ENCODE assay signal across 8 mouse cellular contexts in the genomic region with DNA sequence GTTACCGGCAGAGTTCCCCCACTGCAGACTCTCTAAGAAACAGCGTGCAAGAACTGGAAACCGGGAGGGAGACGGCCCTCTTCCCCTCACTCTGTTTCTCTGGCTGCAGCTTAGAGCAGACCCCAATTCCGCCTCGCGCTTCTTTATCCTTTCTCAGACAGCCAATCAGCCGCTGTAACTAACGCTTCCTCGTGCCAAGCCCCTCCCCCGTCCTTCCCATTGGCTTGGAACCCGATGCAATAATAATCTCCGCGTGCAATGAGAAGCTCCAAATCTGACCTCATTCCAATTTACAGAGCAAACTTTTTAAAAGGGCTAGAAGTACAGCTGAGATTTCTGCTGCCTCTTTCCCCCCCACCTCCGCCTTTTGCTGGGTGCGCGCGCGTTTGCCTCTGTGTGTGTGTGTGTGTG. TPM values are rescaled to one million over a fixed set of nuclear protein-coding genes. Genes with fewer than 3 reads are reported as not detected.
DNase-seq lines count a peak whose midpoint lies in the region; ATAC-seq lines count a peak whose summit lies in the region.

Sox4 (minus strand) TSS at position 133 of the 411 bp plus-strand sequence.

- no peaks in the 10 kb centered on the region for H3K27me3 ChIP-seq in intestine, embryonic 14.5 days (replicated peaks; ENCODE audit: control insufficient read depth, insufficient read depth, low read length)

- H3K9me3 ChIP-seq in intestine, embryonic 14.5 days (ENCODE audit: control insufficient read depth, low read length): no peaks in the 10 kb centered on the region

- H3K4me1 ChIP-seq in intestine, embryonic 14.5 days (replicated peaks; ENCODE audit: control insufficient read depth, insufficient read depth, low read length): peaks cover 2% of the 10 kb centered on the region

- peak; percentile 83 to 91 for DNase-seq in adrenal gland, adult 18-20 months (ENCODE audit: low spot score in 2 of 2)
- peak; percentile 99 for DNase-seq in embryo, embryonic 10.5 days (ENCODE audit: low spot score)
- peak; percentile 91 to 94 for DNase-seq in gastrocnemius, postnatal 36 days
- peak; percentile 98 for DNase-seq in intestine, embryonic 14.5 days (ENCODE audit: low spot score)
- peak; percentile 98 to 99 for DNase-seq in left cerebral cortex, postnatal 10 days (ENCODE audit: extremely low spot score in 1 of 2, low spot score in 2 of 2)
- DNase-seq in right cerebral cortex, postnatal 25 days: peak; percentile 91
- peak; percentile 93 to 95 for DNase-seq in urinary bladder, postnatal 36 days (ENCODE audit: low spot score in 2 of 2)

- H3K4me2 ChIP-seq in intestine, embryonic 14.5 days (ENCODE audit: low read length): peak within 1 kb of the TSS; percentile 55

- peak within 1 kb of the TSS; percentile 100 for H3K9ac ChIP-seq in intestine, embryonic 14.5 days (ENCODE audit: low read length)

- intact Hi-C loops in gastrocnemius, postnatal 36 days (cut with DNase I): loop anchor here (5.0 kb wide), 1 partner anchor 196 kb away; no protein-coding TSS in a partner anchor
- intact Hi-C loops in left cerebral cortex, postnatal 10 days (cut with DNase I): loop anchor here (5.0 kb wide), 1 partner anchor 181 kb away; no protein-coding TSS in a partner anchor

- H3K4me3 ChIP-seq in intestine, embryonic 14.5 days (ENCODE audit: low read depth, low read length): peak within 1 kb of the TSS; percentile 92

- H3K36me3 ChIP-seq in intestine, embryonic 14.5 days (ENCODE audit: control insufficient read depth, insufficient read depth, low read length): 0 out of 2 replicates have a peak, but pooled peaks cover 3% of the 10 kb centered on the region

- under 1% methylated on average over 19 of the region's 19 CpGs for WGBS in intestine, embryonic 14.5 days

- peak; percentile 87 for ATAC-seq in intestine, embryonic 14.5 days (replicated peaks; ENCODE audit: low FRiP score, low TSS enrichment, low read depth)
- peak; percentile 61 for ATAC-seq in megakaryocyte progenitor cell, adult 5-6 weeks (replicated peaks; ENCODE audit: poor library complexity)

- peak within 1 kb of the TSS; percentile 100 for H3K27ac ChIP-seq in intestine, embryonic 14.5 days (ENCODE audit: low read depth)

RNA-seq across cellular contexts. Expression of gene Sox4, which starts in this region (rescaled TPM):
- total RNA-seq in adrenal gland, adult 18-20 months (2021): 10 to 100 TPM; 13.0 to 15.8 TPM
- total RNA-seq in gastrocnemius, postnatal 36 days (2021): 1 to 10 TPM; 4.1 to 4.3 TPM
- polyA plus RNA-seq in intestine, embryonic 14.5 days (2014; fragmentation: Nextera tagmentation; extraction: Ambion mirVana): 55.3 and 59.3 TPM in 2 replicates
- 10 to 100 TPM; 54.7 to 70.7 TPM for total RNA-seq in left cerebral cortex, postnatal 10 days (2021)
- total RNA-seq in megakaryocyte progenitor cell, adult 5-6 weeks (2015): 27.6 and 35.4 TPM in 2 replicates
- total RNA-seq in megakaryocyte progenitor cell, adult 5-6 weeks (2017): 34.8 and 47.8 TPM in 2 replicates

Comparison
In these comparisons a context has a peak if more than half of its experiments do, and no peak if none do; other contexts are left out.
1. Peak in every context shown above with its lines: DNase-seq, ATAC-seq, H3K4me3 ChIP-seq and H3K27ac ChIP-seq.